Mouse (Mus musculus): ENCODE measurements around the gene Slc29a3. TPM values are rescaled to one million over a fixed set of nuclear protein-coding genes. Genes with fewer than 3 reads are reported as not detected.

The Slc29a3 gene
- polyA plus RNA-seq, 1 experiment from 2014 or later = 8.0 TPM

DNA sequence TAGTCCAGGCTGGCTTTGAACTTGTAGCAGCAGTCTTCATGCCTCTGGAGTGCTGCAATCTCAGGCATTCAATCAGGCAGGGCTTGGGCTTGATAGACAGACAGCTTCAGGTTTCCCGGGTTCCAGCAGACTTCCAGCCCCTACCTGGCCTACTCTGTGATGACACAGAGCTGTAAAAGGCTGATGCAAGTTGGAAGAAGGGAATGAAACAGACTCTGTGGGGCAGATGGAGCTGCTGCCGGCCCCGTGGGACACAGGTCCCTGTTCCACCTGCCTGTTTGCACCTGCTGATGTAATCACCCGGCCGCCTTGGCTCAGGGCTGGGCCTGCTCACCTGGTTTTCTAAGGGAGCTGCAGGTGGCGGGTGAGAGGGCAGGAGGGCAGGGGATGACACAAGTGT, 38.3 kb upstream of the Slc29a3 start:
- H3K27me3 ChIP-seq (ENCODE audit: low read depth, poor library complexity, severe bottlenecking) = no peaks in the 10 kb centered on the region
- 90% methylated on average over 6 of the region's 6 CpGs for WGBS
- H3K4me1 ChIP-seq = peaks cover 71% of the 10 kb centered on the region
- H3K36me3 ChIP-seq = peaks cover 5% of the 10 kb centered on the region; the same call in 1 of the 2 replicates
- DNase-seq (ENCODE audit: low spot score) = no peak
- H3K27ac ChIP-seq = no peak overlapping the region
- H3K9me3 ChIP-seq (replicated peaks) = no peaks in the 10 kb centered on the region
- no peak overlapping the region for H3K4me3 ChIP-seq

DNA sequence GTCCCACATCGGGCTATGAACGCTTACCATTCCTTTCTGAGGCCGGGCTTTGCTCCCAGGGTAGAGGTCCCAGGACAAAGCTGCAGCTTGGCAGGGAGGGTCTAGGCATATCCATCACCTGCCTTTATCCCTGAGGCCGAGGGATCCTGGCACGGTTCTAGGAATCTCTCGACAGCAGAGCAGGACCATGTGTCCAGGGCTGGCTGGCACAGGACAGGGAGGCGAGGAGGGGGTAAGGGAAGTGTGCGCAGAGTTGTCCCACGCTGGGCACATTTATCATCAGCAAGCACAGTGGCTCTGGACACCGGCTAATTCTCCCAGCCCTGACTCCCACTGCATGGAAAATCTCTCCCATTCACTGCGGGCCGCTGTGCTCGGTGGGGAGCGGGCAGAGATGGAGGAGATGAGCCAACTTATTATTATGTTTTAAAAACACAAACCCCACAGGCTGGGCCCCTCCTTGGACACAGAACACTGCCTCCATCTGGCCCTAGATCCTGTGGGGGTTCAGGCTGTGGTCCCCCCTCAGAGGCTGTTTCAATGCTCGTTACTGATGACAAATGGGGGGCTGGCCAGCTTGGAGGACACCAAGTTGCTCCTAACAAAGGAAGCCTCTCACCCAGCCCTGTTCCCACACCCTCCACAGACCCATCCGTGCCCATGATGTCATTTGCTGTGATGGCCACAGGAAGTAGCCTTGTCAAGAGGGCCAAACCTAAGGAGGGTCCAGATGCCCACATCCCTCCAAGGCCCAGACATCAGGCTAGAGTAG, 34.9 kb upstream of the Slc29a3 start:
- no peaks in the 10 kb centered on the region for H3K27me3 ChIP-seq (ENCODE audit: low read depth, poor library complexity, severe bottlenecking)
- H3K9me3 ChIP-seq (replicated peaks) = no peaks in the 10 kb centered on the region
- peaks cover 50% of the 10 kb centered on the region for H3K4me1 ChIP-seq
- no peak overlapping the region for H3K4me3 ChIP-seq
- no peak for DNase-seq (ENCODE audit: low spot score)
- H3K27ac ChIP-seq = peak overlapping the region; percentile 61; the same call in 1 of the 2 replicates
- peaks cover 15% of the 10 kb centered on the region for H3K36me3 ChIP-seq
- WGBS = 84% methylated on average over 16 of the region's 16 CpGs

DNA sequence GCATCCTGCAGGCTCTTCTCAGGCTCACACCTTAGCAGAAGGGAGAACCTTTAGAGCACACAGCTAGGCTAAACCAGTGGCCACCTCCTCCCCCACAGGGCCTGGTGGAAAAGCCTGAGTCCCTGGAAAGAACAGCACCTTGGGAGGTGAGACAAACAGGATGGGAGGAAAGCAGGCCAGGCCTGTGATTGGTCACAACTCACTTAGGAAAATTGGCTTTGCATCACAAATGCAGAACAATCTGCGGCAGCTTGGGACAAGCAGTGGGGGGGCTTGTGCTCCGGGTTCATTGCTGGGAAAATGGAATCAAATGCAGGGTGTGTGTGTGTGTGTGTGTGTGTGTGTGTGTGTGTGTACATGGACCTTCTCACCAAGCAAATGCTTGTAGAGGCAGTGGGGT, 31.0 kb upstream of the Slc29a3 start:
- H3K9me3 ChIP-seq (replicated peaks) = no peaks in the 10 kb centered on the region
- peaks cover 25% of the 10 kb centered on the region for H3K36me3 ChIP-seq
- no peak overlapping the region for H3K4me3 ChIP-seq
- peak overlapping the region; percentile 20 for H3K27ac ChIP-seq
- no peaks in the 10 kb centered on the region for H3K27me3 ChIP-seq (ENCODE audit: low read depth, poor library complexity, severe bottlenecking)
- H3K4me1 ChIP-seq = peaks cover 45% of the 10 kb centered on the region
- no peak for DNase-seq (ENCODE audit: low spot score)
- 33% methylated on average over 2 of the region's 2 CpGs for WGBS

DNA sequence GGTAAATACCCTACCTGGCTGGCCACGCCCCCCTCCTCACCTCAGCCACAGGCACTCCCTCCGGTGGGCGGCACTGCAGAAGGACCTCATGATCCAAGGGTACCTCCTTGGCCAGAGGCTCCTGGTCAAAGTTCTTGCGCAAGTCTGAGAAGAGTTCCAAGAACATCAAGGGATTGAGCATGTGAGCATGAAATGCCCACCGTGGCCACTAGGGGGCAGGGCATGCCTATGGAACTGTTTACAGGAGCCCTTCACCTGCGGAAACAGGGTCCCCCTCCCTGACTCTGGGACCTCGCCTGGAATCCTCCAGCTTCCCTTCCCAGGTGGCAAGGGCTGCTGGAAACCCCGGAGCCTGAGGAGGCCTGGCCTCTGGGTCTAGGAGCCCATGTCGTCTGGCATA, 27.0 kb upstream of the Slc29a3 start:
- DNase-seq (ENCODE audit: low spot score) = peak; percentile 93
- no peak overlapping the region for H3K27ac ChIP-seq
- H3K36me3 ChIP-seq = peaks cover 64% of the 10 kb centered on the region
- H3K4me3 ChIP-seq = no peak overlapping the region
- no peaks in the 10 kb centered on the region for H3K9me3 ChIP-seq (replicated peaks)
- H3K27me3 ChIP-seq (ENCODE audit: low read depth, poor library complexity, severe bottlenecking) = no peaks in the 10 kb centered on the region
- peaks cover 29% of the 10 kb centered on the region for H3K4me1 ChIP-seq
- 9% methylated on average over 9 of the region's 9 CpGs for WGBS

DNA sequence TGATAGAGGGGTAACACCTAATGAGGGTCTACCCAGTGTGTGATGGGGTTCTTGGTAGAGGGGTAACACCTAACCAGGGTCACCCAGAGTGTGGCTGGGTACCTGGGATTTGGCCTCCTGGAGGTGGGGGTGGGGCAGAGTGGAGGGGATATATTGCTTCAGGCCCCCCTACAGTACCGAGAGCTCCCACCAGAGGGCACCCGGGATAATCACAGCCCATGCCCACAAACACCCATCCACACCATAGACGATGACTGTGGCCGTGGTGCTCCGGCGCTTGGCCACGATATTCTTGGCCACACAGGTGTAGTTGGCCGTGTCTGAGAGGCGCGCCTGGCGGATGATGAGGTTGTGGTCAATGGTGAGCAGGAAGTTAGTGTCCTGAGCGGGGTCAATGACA, 25.9 kb upstream of the Slc29a3 start:
- Histone ChIP-seq H3K36me3 (peaks cover 75% of the 10 kb centered on the region), H3K27ac (no peak overlapping the region), H3K27me3 (ENCODE audit: low read depth, poor library complexity, severe bottlenecking) (no peaks in the 10 kb centered on the region), H3K9me3 (replicated peaks) (no peaks in the 10 kb centered on the region), H3K4me1 (peaks cover 25% of the 10 kb centered on the region), H3K4me3 (no peak overlapping the region)
- peak; percentile 76 for DNase-seq (ENCODE audit: low spot score)
- WGBS = 83% methylated on average over 12 of the region's 12 CpGs

DNA sequence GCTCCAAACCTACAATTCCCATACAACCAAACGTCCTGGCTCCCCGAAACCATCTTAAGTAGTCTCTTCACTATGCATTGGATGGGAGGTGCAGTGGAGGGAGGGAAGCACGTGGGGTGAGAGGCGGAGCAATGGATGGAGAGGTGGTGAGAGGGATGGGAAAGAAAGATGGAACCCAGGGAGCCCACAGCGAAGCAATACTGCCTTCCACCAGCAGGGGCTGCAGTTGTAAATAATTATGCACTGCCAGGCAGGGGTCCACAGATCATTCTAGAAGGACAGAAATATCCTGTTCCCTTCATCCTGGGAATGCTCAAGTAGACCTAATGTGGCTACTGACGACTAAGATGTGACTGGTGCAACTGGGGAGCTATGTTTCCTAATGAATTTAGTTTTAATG, 22.9 kb upstream of the Slc29a3 start:
- WGBS = 79% methylated on average over 6 of the region's 6 CpGs
- peaks cover 91% of the 10 kb centered on the region for H3K36me3 ChIP-seq

DNA sequence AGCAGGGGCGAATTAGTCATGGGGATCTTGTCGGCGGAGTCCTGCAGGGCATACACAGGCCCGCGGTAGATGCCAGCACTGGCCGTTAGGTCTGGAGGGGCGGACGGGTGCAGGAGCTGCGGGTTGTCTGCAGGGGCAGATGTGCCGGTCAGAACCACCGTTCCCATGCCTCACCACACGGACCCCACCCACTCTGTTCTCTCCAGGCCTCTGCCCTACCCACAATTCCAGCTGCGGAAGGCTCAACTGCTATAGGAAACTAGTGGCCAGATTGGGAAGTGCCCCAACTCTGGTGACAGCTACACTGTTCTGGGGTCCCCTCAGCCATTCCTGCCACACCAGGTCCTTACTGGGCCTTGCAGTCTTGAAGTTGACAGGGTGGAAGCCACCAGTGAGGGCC, 22.0 kb upstream of the Slc29a3 start:
- Histone ChIP-seq H3K27me3 (ENCODE audit: low read depth, poor library complexity, severe bottlenecking) (no peaks in the 10 kb centered on the region), H3K9me3 (replicated peaks) (no peaks in the 10 kb centered on the region), H3K4me1 (peaks cover 3% of the 10 kb centered on the region), H3K4me3 (no peak overlapping the region), H3K27ac (no peak overlapping the region), H3K36me3 (peaks cover 100% of the 10 kb centered on the region)
- DNase-seq (ENCODE audit: low spot score) = no peak
- WGBS = 95% methylated on average over 13 of the region's 13 CpGs

More for the DNA sequence above, 22.9 kb upstream of the Slc29a3 start:
- Histone ChIP-seq H3K4me3 (no peak overlapping the region), H3K27ac (no peak overlapping the region), H3K27me3 (ENCODE audit: low read depth, poor library complexity, severe bottlenecking) (no peaks in the 10 kb centered on the region), H3K4me1 (peaks cover 11% of the 10 kb centered on the region), H3K9me3 (replicated peaks) (no peaks in the 10 kb centered on the region)
- no peak for DNase-seq (ENCODE audit: low spot score)

DNA sequence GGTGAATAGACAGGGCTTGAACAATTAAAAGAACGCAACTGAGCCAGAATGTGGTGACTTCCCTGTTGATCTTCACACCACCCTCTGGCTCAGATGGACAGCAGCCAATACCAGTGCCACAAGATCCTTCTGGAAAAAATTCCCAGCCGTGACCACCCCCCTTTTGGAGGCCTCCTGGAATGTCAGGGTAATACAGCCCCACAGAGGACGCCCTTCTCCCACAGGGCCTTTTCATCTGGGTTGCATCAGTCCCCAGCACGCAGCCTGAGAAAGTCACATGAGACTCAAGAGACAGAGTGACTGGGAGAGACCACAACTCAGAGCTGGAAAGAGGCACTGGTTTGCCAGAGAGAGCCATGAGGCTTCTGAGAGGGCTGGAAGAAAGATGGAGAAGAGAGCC, 18.3 kb upstream of the Slc29a3 start:
- peaks cover 98% of the 10 kb centered on the region for H3K36me3 ChIP-seq
- no peaks in the 10 kb centered on the region for H3K9me3 ChIP-seq (replicated peaks)
- no peaks in the 10 kb centered on the region for H3K27me3 ChIP-seq (ENCODE audit: low read depth, poor library complexity, severe bottlenecking)
- DNase-seq (ENCODE audit: low spot score) = no peak
- no peak overlapping the region for H3K4me3 ChIP-seq
- no peak overlapping the region for H3K27ac ChIP-seq
- H3K4me1 ChIP-seq = no peaks in the 10 kb centered on the region
- 86% methylated on average over 4 of the region's 4 CpGs for WGBS

DNA sequence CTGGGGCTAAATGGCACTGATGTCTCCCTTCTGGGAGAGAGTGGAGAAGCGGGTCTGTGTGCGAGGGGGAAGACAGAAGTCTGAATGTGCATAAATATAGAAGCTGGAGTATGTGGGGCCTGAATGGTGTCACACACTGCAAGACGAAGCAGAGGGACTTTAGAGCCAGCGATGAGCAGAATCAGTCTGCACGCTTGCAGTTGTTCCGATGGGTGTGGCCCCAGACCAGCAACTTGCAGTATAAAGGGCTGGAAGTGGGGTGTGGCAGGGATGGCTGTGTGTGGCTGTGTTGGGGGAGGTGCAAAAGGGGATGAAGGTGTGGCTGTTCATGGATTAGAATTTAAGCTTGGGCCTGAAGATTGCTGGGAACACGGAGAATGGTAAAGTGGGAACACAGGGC, 16.0 kb upstream of the Slc29a3 start:
- no peaks in the 10 kb centered on the region for H3K27me3 ChIP-seq (ENCODE audit: low read depth, poor library complexity, severe bottlenecking)
- no peak overlapping the region for H3K4me3 ChIP-seq
- no peak overlapping the region for H3K27ac ChIP-seq
- WGBS = 84% methylated on average over 7 of the region's 7 CpGs
- no peaks in the 10 kb centered on the region for H3K9me3 ChIP-seq (replicated peaks)
- H3K4me1 ChIP-seq = no peaks in the 10 kb centered on the region
- no peak for DNase-seq (ENCODE audit: low spot score)
- peaks cover 98% of the 10 kb centered on the region for H3K36me3 ChIP-seq

DNA sequence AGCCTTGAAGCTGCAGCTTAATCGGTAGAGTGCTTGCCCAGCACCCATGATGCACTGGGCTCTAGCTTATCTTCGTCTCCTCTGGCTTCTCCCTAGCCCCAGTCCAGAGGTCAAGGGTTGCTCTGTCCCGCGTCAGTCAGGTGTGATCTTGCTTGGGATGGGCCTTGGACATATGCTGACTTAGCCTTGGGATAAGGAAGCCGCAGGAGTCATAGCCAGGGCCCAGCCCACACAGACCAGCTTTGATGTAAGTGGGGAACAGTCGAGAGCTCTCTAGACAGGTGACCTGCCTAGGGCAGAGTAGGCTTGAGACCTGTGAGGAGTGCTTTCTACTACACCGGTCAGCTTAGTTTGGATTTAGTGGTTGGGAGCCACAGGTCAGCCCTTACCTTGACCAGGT, 14.8 kb upstream of the Slc29a3 start:
- Histone ChIP-seq H3K9me3 (replicated peaks) (no peaks in the 10 kb centered on the region), H3K27ac (no peak overlapping the region), H3K4me1 (no peaks in the 10 kb centered on the region), H3K36me3 (peaks cover 93% of the 10 kb centered on the region), H3K4me3 (no peak overlapping the region), H3K27me3 (ENCODE audit: low read depth, poor library complexity, severe bottlenecking) (no peaks in the 10 kb centered on the region)
- 88% methylated on average over 7 of the region's 7 CpGs for WGBS
- DNase-seq (ENCODE audit: low spot score) = no peak

DNA sequence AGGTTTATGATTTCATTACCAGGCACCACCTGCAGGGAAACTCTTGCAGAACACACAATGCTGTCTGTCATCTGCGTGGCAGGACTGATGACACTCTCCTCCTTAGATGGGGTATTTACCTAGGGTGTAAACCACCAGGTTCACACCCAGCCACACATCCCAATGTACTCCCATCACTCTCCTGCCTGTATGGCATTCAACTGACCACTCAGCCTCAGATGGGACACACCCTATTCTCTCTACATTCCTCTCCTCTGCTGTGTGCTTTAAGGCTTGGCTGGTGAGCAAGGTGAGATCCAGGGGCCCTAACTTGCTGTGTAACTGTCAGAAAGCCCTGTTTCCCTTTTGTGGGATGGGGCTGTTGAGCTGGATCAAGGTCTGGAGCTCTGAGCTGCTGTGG, 9.5 kb upstream of the Slc29a3 start:
- Histone ChIP-seq H3K27ac (no peak overlapping the region), H3K36me3 (peaks cover 43% of the 10 kb centered on the region), H3K4me1 (no peaks in the 10 kb centered on the region), H3K9me3 (replicated peaks) (no peaks in the 10 kb centered on the region), H3K4me3 (no peak overlapping the region), H3K27me3 (ENCODE audit: low read depth, poor library complexity, severe bottlenecking) (no peaks in the 10 kb centered on the region)
- WGBS = 79% methylated on average over 1 of the region's 1 CpGs
- DNase-seq (ENCODE audit: low spot score) = no peak

DNA sequence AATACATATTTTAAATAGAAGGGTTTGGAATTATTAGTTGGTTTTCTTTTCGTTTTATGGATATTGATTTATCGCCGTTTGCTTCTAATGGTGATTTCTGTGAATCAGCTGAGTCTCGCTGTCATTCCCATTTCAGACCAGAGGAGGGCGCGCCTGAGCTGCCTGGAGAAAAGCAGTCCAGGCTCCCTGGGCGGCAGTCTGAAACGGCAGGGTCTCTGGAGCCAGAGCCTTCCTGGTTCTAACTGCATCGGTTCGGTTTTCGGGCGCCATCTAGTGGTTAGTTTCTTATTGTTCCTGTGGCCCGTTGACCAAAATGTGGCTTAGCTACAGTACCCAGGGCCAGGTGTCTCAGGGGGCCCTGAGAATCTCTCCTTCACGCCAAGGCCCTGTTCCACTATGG, 7.8 kb upstream of the Slc29a3 start:
- no peaks in the 10 kb centered on the region for H3K9me3 ChIP-seq (replicated peaks)
- no peak overlapping the region for H3K27ac ChIP-seq
- peak; percentile 94 for DNase-seq (ENCODE audit: low spot score)
- no peaks in the 10 kb centered on the region for H3K27me3 ChIP-seq (ENCODE audit: low read depth, poor library complexity, severe bottlenecking)
- H3K4me3 ChIP-seq = no peak overlapping the region
- WGBS = 5% methylated on average over 14 of the region's 14 CpGs
- H3K4me1 ChIP-seq = no peaks in the 10 kb centered on the region
- peaks cover 25% of the 10 kb centered on the region for H3K36me3 ChIP-seq

DNA sequence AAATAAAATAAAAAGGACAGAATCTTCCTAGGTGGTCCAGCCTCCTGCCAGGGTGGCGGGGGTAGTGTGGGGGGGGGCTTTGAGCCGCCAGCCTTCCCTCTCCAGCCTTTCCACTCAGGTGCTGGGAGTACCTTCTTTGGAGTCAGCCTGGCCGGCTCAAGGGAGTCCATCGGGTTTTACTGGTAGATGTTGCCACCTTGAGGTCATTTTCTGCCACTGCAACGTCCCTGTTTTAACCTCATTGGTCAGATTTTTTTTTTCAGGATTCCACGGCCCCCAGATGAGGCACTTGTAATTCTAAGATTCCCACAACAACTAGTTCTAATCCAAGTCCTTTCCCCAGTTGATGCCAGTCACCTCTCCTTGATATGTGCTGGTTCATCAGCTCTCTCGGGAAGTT, 4.4 kb upstream of the Slc29a3 start:
- no peaks in the 10 kb centered on the region for H3K27me3 ChIP-seq (ENCODE audit: low read depth, poor library complexity, severe bottlenecking)
- H3K9me3 ChIP-seq (replicated peaks) = no peaks in the 10 kb centered on the region
- peaks cover 14% of the 10 kb centered on the region for H3K4me1 ChIP-seq
- H3K27ac ChIP-seq = no peak overlapping the region
- H3K4me3 ChIP-seq = no peak overlapping the region
- WGBS = 5% methylated on average over 7 of the region's 7 CpGs
- H3K36me3 ChIP-seq = no peaks in the 10 kb centered on the region
- peak; percentile 66 for DNase-seq (ENCODE audit: low spot score)

DNA sequence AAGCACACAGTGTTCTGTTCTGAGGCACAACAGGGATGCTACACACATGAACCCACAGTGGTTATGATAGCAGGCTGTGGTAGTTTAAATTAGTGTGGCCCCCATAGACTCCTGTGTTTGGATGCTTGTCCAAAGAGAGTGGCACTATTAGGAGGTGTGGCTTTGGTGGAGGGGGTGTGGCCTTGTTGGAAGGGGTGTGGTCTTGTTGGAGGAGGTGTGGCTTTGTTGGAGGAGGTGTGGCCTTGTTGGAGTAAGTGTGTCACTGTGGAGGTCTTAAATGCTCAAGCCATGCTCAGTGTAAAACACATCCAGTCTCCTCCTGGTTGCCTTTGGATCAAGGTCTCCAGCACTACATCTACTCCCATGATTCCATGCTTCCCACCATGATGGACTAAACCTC, 3.6 kb upstream of the Slc29a3 start:
- no peak overlapping the region for H3K27ac ChIP-seq
- H3K9me3 ChIP-seq (replicated peaks) = no peaks in the 10 kb centered on the region
- H3K4me1 ChIP-seq = peaks cover 22% of the 10 kb centered on the region
- H3K27me3 ChIP-seq (ENCODE audit: low read depth, poor library complexity, severe bottlenecking) = no peaks in the 10 kb centered on the region
- no peaks in the 10 kb centered on the region for H3K36me3 ChIP-seq
- H3K4me3 ChIP-seq = no peak overlapping the region
- DNase-seq (ENCODE audit: low spot score) = no peak
